Mouse (Mus musculus) layer of hippocampus, adult 8-10 months (tissue): ENCODE results near the gene Ap1m2. TPM values are rescaled to one million over a fixed set of nuclear protein-coding genes. Genes with fewer than 3 reads are reported as not detected.
"Not testable (repeated sequence)": the region's sequence is repeated elsewhere in the genome, so short reads cannot be mapped to it uniquely, and the experiment has no call there.

Source experiments
- DNase-seq, 2 experiments: peaks; one replicate each; pipeline ENCODE4 v3.0.0; 2022; ENCODE audit warnings: low spot score in 2 of 2
- total RNA-seq, 4 experiments: library from RNA; stranded (reverse); gene quantifications; 2 replicates each; pipeline ENCODE4 v1.2.4; 2022

Gene Ap1m2
- total RNA-seq, 4 experiments from 2014 or later = 0.35 to 2.0 (median 1.6) TPM

DNA sequence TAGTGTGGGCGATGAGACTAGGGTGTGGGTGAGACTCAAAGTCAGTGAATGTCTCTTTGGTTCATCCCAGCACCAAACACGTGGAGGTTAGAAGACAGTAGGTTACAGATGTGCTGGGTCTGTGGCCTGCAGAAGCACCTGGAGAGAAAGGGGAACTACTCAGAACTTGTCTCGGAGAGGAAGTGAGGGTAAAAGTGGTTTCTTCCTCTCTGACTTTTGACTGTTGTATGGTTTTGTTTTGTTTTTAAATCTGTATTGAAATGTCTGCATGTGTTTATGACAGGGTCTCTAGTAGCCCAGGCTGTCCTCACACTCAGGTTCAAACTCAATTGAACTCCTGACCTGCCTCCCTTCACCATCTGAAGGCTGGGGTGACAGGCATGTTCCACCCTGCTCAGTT is 15.9 kb upstream of the Ap1m2 start:
- no peak for DNase-seq

- DNase-seq = no peak
Observed at GRCm38 (mm10) chr9:21327569-21327968, 15.4 kb upstream of the Ap1m2 start.

- no peak for DNase-seq
Observed at GRCm38 (mm10) chr9:21324269-21324668, 12.1 kb upstream of the Ap1m2 start.

- DNase-seq = not testable (repeated sequence)
Observed at GRCm38 (mm10) chr9:21322917-21323297, 10.8 kb upstream of the Ap1m2 start.

DNA sequence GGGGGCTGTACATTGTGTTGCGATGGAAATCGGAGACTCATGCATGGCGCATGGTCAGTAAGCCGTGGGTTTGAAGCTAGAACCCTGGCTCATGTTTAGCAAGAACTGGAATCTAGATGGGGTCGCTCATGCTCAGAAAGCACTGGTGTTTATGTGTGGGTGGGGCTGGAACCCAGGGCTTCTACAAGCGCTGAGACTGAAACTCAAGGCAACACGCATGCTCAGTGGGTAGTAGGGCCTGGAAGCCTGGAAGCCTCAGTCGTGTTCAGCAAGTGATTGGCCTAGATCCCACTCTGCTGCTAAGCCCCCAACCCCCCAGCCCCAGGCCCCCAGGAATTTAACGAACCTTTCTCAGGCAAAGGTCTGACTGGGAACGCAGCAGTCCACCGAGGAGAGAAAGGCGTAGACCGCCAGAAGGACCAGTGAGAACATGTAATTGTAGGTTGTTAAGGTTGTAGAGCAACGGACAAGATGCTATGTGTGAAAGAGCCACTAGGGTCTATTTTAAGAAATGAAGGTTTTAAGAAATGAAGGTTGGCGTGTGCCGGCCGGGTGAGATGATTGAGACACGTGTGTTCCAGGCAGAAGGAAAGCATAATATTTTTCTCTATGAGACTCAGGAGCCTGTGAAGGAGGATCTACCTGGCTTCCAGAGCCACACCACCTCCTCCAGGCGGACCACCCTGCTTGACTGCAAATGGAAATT is 10.2 kb upstream of the Ap1m2 start:
- peak in 1 of 2 experiments; percentile 22 for DNase-seq

DNA sequence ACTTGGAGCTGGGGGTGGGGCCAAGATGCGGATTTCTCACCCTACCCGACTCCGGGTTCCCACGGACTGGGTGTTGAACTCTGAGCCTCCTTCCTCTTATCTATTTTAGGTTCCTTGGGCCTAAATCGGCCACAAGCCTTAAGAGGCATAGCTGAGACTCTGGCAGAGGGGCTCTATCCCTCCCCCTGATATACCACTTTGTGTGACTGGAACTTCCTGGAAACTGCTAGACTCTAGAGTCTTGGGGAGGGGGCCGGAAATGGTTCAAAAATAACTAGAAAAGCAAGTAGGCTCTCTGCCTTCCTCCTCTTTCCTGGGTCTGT is 9.3 kb upstream of the Ap1m2 start:
- DNase-seq = no peak

- peak; percentile 29 to 67 for DNase-seq
Observed at GRCm38 (mm10) chr9:21320619-21321512, 8.7 kb upstream of the Ap1m2 start, which contains the start of gene Slc44a2. Gene Slc44a2, plus strand, starts transcription at chr9:21320698.

GRCm38 (mm10) chr9:21320280-21320618 is 8.1 kb upstream of the Ap1m2 start:
- DNase-seq = no peak

DNA sequence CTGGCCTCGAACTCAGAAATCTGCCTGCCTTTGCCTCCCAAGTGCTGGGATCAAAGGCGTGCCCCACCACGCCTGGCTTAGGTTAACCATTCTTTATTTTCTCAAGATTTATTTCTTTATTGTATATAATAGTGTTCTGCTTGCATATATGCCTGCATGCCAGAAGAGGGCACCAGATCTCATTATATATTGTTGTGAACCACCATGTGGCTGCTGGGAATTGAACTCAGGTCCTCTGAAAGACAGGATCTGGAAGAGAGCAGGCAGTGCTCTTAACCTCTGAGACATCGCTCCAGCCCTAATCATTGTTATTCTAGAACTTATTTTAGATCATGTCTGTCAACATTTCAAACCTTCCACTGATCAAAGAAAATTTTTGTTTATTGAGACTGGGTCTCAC is 7.4 kb upstream of the Ap1m2 start:
- no peak for DNase-seq

- DNase-seq = no peak
Observed at GRCm38 (mm10) chr9:21318792-21319191, 6.7 kb upstream of the Ap1m2 start.

DNA sequence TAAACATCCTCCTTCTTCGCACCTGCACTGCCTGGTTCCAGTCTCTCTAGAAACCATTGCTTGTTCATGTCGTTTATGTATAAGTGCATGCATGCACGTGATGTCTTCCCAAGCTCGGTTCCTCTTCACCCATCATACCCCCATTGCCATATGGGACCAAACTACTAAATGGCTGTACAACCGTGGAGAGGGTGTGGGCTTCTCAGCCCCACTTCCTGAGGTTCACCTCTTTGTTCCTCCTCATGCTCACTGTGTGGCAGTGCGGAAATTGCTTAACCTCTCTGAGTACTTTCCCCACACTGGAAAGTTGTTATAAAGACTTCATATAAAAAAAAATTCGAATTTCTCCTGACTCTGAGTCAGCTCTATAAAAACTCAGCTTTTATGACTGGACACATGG is 4.6 kb upstream of the Ap1m2 start:
- no peak for DNase-seq

DNA sequence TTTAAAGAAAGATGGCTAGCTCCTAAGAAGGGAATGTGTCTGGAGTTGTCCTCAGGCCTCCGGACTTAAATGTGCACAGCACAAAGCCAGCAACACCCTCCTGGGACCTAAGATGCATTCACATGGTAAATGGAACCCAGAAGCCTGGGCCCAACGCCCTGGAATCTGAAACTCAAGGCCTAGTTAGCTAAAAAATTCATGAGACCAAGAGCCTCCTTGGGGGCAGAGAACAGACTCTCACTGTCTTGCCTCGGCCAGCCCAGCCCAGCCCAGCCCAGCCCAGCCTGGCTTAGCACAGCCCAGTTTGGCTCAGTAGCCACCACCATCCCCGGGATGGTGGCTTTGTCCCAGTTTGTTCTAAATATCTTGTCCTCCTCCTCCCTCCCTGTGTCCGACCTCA is 3.3 kb upstream of the Ap1m2 start:
- no peak for DNase-seq

GRCm38 (mm10) chr9:21314367-21315140 is 2.4 kb upstream of the Ap1m2 start:
- no peak for DNase-seq

DNA sequence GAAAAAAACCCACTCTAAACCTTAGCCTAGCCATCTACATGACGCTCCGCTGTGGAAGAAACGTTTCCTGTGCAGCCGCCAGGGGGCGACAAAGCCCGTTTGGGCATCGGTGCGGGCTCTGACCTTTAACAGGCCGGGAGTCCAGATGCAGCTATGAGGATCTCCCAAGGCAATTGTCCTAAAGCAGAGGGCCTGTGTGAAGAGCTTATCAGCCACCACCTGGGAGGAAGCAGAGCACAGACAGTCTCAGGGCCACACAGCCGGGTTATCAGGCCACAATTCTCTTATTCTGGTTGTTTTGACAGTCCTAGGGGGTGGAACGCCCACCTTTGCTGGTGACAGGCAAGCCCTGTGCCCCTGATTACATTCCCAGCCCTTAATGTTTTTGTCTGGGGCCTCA is 1.3 kb upstream of the Ap1m2 start:
- peak; percentile 48 to 71 for DNase-seq

GRCm38 (mm10) chr9:21311695-21312094 is 442 bp downstream of the Ap1m2 start:
- DNase-seq = no peak

- no peak for DNase-seq
Observed at GRCm38 (mm10) chr9:21309150-21309741, 2.9 kb downstream of the Ap1m2 start.

GRCm38 (mm10) chr9:21305065-21305464 is 7.1 kb downstream of the Ap1m2 start:
- DNase-seq = no peak

DNA sequence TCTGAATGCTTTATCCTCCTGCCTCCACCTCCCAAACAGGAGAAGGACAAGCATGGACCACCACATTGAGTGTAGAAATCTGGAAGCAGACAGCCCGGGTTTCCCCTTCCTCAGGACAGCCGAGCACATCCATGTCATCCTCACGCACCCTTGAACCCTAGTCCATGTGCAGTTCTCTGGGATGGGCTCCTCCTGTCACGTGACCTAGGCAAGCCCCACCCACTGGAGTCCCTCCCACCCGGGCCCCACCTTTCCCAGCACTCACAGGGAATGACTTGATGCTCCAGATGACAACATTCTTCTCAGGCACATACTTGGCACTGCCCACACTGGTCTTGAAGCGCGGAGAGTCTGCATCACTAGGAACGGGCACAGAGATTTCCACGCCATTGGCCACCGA is 13.1 kb downstream of the Ap1m2 start:
- DNase-seq = no peak

DNA sequence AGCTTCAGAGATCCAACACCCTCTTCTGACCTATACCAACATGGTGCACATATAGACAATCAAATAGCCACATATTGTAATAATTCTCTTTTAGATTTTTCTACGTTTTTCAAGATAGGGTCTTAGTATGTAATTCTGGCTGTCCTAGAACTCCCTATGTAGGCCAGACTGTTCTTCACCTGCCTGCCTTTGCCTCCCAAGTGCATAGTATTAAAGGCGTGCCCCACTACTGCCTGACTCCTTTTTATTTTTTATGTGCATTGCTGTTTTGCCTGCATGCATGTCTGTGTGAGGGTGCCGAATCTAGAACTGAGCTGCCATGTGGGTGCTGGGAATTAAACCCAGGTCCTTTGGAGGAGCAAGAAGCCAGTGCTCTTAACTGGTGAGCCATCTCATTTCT is 19.9 kb downstream of the Ap1m2 start:
- DNase-seq = no peak

DNA sequence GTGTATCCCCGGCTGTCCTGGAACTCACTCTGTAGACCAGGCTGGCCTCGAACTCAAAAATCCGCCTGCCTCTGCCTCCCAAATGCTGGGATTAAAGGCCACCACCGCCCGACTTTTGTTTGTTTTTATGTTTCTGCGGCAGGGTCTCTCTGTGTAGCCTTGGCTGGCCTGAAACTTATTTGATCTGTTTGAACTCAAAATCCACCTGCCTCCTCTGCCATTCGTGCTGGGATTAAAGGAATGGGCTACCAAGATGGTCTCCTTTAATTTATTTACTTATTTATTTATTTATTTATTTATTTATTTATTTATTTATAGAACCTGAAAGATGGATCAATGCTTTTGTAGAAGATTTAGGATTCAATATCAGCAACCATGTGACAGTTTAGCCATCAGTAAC is 20.3 kb downstream of the Ap1m2 start:
- DNase-seq = not testable (repeated sequence)

GRCm38 (mm10) chr9:21291022-21291787 is 20.9 kb downstream of the Ap1m2 start, which contains the start of gene Cdkn2d:
Gene Cdkn2d, minus strand, starts transcription at chr9:21291407.
- DNase-seq = peak; percentile 99 to 100
